Mouse (Mus musculus) lung, adult 2 months (tissue): ENCODE measurements around the gene Adamts12. TPM values are rescaled to one million over a fixed set of nuclear protein-coding genes. Genes with fewer than 3 reads are reported as not detected.

Source experiments
- DNase-seq: peaks from one replicate; pipeline ENCODE4 v3.0.0; 2022
- H3K4me1 ChIP-seq: fragments of 200-500 bp; 2 replicates; pipeline ENCODE4 v1.6.1; 2011; ENCODE audit warnings: low read length; ENCODE audit not compliant: control insufficient read depth, insufficient read depth
- H3K4me3 ChIP-seq: fragments of 200-500 bp; replicated peaks from 2 replicates; pipeline ENCODE3; 2011; ENCODE audit warnings: low read depth, mild to moderate bottlenecking, control low read depth, low read length; ENCODE audit errors: extremely low read depth
- CTCF ChIP-seq: fragments of 200-500 bp; IDR thresholded peaks from 2 replicates; pipeline ENCODE4 v1.5.1; 2011; ENCODE audit warnings: mild to moderate bottlenecking, low read length, control low read depth; ENCODE audit not compliant: insufficient read depth
- POLR2A ChIP-seq: fragments of 200-500 bp; IDR thresholded peaks from 2 replicates; pipeline ENCODE4 v1.6.1; 2011; ENCODE audit warnings: low read depth, mild to moderate bottlenecking, control low read depth, low read length, borderline replicate concordance; ENCODE audit errors: extremely low read depth
- WGBS: fragments of 180-500 bp; shearing (Covaris S2); methylation state at CpG from one replicate; pipeline ENCODE4 v1.1.7; 2018; 5-methylcytosine and 5-hydroxymethylcytosine counted together
- polyA plus RNA-seq: library from polyadenylated mRNA; depleted of rRNA; stranded (reverse); fragments of >200 nt; gene quantifications from 2 replicates; pipeline ENCODE4 v1.2.3, GENCODE M21; 2012; rRNA removed

Adamts12 gene
- polyA plus RNA-seq, result 0.74 and 1.2 TPM in 2 replicates

- 1% methylated on average over 25 of the region's 25 CpGs for WGBS
- no peak for TF ChIP-seq CTCF
- 0 out of 2 replicates have a peak, but pooled peaks have one; percentile 12 for TF ChIP-seq POLR2A
- H3K4me1 ChIP-seq, result peaks cover 9% of the 10 kb centered on the region
- peak within 1 kb of the TSS; percentile 46 for H3K4me3 ChIP-seq
- DNase-seq, result peak; percentile 31
These were observed at the start of gene Adamts12 for GRCm38 (mm10) chr15:11064558-11065411. Gene Adamts12 (plus strand): TSS chr15:11064790.

- TF ChIP-seq CTCF (no peak), POLR2A (no peak)
- WGBS, result 54% methylated on average over 2 of the region's 2 CpGs
- no peak overlapping the region for H3K4me3 ChIP-seq
- H3K4me1 ChIP-seq, result no peaks in the 10 kb centered on the region
- no peak for DNase-seq
These were observed 49.7 kb upstream of the Adamts12 start for GRCm38 (mm10) chr15:11014931-11015330.

DNA sequence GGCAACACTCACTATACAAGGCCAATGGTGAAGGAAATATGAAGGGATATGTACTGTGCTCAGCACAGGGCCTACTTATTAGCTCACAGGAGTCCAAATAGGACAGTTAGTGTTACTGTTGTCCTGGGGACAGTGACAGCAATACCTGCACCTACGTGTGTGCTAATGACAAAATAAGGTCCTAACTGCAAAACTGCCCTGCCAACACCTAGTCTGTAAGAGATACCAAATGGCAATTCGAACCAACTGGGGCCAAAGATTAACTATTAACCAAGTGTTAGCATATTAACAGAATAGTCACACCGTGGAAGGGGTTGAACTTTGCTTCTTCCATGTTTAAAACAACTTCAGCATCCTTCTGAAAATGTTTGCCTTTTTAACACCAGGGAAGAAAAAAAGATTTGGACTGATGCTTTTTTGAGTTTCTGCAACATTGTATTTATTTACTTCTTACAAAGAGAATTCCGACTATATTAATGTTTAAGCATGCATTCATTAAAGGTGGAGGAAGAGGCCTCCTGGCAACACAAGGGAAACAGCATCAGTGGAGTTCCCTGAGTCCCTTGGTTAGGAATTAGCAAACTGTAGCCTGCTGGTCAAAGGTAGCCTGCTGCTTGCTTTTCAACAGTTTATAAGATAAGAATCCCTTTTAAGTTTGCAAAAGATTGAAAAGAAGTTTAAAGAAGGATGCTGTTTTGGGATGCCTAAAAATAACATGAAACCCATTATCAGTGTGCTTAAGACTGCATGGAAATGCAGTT is 37.6 kb upstream of the Adamts12 start:
- Histone ChIP-seq H3K4me3 (no peak overlapping the region), H3K4me1 (no peaks in the 10 kb centered on the region)
- WGBS, result 61% methylated on average over 4 of the region's 4 CpGs
- no peak for DNase-seq
- TF ChIP-seq CTCF (no peak), POLR2A (no peak)

DNA sequence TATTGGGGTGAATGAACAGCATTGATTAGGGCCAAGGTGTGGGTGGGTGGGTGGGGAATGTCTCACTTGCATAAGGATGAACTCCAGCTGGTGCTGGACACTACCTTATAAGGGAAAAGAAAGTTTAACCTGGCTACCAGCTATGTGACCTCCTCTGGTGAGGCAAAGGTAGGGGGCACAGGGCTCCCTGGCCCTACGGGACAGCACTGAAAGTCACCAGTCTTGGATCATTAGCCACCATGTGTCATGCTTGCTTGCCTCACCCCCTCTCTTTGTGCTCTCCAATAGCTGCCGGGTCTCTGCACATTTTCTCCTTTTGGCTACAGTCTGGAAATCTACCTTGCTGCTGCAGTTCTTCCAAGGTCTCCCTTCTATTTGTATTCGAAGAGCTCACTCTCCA is 34.4 kb upstream of the Adamts12 start:
- no peak for TF ChIP-seq CTCF
- TF ChIP-seq POLR2A, result no peak

DNA sequence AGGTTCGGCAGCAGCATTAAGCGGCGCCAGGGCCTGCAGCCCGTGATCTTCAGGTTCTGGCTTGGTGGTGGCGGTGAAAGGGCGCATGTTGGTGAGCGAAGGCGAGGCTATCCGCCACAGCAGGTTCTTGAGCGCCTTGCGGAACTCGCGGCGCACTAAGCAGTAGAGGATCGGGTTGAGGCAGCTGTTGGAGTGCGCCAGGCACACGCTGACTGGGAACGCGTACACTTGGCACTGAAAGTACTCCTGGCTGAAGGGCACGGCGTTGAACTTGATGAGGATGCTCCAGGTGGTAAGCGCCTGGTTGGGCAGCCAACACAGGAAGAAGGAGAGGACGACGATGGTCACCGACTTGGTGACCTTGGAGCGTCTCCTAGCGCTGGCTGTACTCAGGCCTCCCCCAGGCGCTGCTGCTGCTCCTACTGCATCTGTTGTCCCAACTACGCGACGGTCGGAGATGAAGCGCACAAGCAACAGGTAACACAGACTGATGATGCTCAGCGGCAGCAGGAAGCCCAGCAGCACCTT is 28.6 kb upstream of the Adamts12 start:
- DNase-seq, result no peak
- H3K4me1 ChIP-seq, result no peaks in the 10 kb centered on the region
- TF ChIP-seq POLR2A (no peak), CTCF (no peak)
- WGBS, result 6% methylated on average over 34 of the region's 34 CpGs
- H3K4me3 ChIP-seq, result no peak overlapping the region

More for the DNA sequence above, 34.4 kb upstream of the Adamts12 start:
- WGBS, result 81% methylated on average over 3 of the region's 3 CpGs
- DNase-seq, result no peak
- Histone ChIP-seq H3K4me1 (no peaks in the 10 kb centered on the region), H3K4me3 (no peak overlapping the region)

DNA sequence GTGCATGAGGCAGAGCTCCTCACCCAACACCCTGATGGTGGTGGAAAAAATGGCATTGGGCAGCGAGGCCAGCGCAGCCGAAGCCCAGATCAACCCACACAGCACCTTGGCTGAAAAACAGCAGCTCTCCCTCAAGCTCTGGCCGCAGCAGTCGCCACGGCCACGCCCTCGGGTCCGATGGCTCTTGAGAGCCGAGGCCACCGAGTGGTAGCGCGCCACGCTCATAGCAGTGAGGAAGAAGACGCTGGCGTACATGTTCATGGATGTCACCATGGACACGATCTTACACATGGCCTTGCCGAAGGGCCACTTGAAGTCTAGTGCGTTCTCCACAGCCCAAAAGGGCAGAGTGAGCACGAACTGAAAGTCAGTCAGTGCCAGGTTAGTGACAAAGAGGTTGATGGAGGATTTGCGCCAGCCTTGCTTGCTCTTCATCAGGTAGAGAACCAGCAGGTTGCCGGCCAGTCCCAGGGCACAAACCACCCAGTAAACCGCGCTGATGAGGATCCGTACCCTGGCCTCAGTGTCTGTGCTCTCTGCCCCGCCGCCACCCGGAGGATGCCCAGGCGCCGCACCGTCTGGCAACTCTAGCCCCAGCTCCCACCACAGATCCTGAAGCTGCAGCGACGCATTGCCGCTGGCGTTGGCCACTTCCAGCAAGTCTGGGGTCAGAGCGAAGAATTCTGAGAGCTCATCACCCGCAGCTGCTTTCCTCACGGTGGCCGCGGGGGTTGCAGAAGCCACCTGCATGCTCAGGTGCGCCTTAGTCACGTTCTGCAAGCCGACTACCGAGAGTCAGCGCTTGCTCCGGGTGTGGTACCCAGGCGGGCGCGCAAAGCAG is 27.8 kb upstream of the Adamts12 start:
- 2% methylated on average over 49 of the region's 49 CpGs for WGBS
- no peak for TF ChIP-seq POLR2A
- TF ChIP-seq CTCF, result no peak
- Histone ChIP-seq H3K4me3 (no peak overlapping the region), H3K4me1 (no peaks in the 10 kb centered on the region)
- no peak for DNase-seq

DNA sequence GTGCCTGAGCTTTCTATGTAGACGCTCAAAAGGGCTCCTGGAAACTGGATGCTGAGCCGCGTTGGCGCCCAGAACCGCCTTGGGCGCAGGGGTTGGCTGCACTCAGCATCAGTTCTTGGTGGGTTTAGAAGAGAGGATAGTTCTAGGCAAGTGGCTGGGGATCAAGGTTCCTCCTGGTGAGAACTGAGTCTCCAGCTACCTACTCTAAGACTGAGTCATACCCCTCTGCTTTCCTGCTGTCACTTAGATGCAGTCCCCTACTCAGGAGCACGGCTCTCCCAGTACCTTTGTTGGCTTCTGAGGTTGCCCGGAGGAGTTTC is 27.3 kb upstream of the Adamts12 start:
- TF ChIP-seq CTCF (no peak), POLR2A (no peak)
- 3% methylated on average over 8 of the region's 8 CpGs for WGBS
- no peak for DNase-seq
- Histone ChIP-seq H3K4me1 (no peaks in the 10 kb centered on the region), H3K4me3 (no peak overlapping the region)

DNA sequence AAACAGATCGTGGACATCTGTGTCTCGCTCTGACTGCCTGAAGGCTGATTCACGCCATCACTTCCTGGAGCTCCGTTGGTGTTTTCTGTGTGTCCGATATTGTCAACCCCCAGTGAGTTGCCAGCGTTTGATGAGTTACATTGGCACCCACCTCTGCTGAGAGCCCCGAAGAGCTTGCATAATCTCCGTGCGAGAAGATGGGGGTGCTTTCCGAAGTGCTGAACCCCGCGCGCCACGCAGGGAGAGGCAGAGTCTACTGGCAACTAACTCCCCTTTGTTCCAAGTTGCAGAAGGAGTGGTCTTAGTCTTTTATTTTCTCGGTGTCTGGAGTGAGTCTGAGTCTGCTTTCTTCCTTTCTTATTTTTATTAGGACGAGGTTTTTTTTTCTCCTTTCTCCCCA is 26.9 kb upstream of the Adamts12 start, which contains the start of gene Rxfp3:
TSS of gene Rxfp3 (minus strand) at position 281 of the 400 bp plus-strand sequence.
- DNase-seq, result no peak
- 2% methylated on average over 16 of the region's 16 CpGs for WGBS
- H3K4me3 ChIP-seq, result no peak within 1 kb of the TSS
- no peaks in the 10 kb centered on the region for H3K4me1 ChIP-seq
- TF ChIP-seq CTCF, result no peak
- TF ChIP-seq POLR2A, result no peak

- no peak for TF ChIP-seq POLR2A
- peak; percentile 24; the same call in 1 of the 2 replicates for TF ChIP-seq CTCF
- H3K4me1 ChIP-seq, result no peaks in the 10 kb centered on the region
- peak; percentile 21 for DNase-seq
- 2% methylated on average over 12 of the region's 12 CpGs for WGBS
- no peak overlapping the region for H3K4me3 ChIP-seq
These were observed 26.1 kb upstream of the Adamts12 start for GRCm38 (mm10) chr15:11038476-11038875.
